Mouse (Mus musculus) ovary, postnatal 14 days (tissue): Measurements from ENCODE around the gene Zfp367.

Source experiments
- DNase-seq: peaks from one replicate; pipeline ENCODE4 v3.0.0; 2022; ENCODE audit warnings: low spot score

Gene Zfp367

GRCm38 (mm10) chr13:64091006-64091405, 62.0 kb downstream of the Zfp367 start:
- no peak for DNase-seq

- no peak for DNase-seq
These were observed 62.7 kb downstream of the Zfp367 start for GRCm38 (mm10) chr13:64090278-64090677.

- no peak for DNase-seq
These were observed 63.9 kb downstream of the Zfp367 start, which contains the start of gene Hsd17b3 for GRCm38 (mm10) chr13:64089130-64089529. Gene Hsd17b3, minus strand, starts transcription at chr13:64089230.

- no peak for DNase-seq
These were observed 64.9 kb downstream of the Zfp367 start for GRCm38 (mm10) chr13:64088057-64088456.

GRCm38 (mm10) chr13:64086036-64086435, 67.0 kb downstream of the Zfp367 start:
- DNase-seq, result no peak

DNA sequence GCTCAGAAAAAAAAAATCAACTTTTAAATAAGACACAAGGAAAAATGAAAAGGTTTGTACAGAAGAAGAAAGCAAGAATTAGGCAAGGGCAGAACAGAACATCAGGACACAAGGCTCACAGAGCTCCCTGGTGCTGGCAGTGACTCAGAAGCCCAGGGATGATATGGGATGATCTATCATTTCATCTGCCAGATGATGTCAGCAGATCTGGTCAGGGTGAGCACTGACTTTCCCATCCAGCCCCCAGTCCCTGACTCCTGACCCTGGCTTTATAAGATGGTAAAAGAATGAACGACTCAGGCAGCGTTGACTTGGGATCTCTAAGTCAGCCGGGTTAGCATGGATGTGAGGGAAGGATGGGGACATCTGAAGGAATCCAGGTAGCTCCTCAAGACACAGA, 69.7 kb downstream of the Zfp367 start:
- DNase-seq, result no peak
